Mouse (Mus musculus): ENCODE results near the gene Bri3. TPM values are rescaled to one million over a fixed set of nuclear protein-coding genes. Genes with fewer than 3 reads are reported as not detected.

Bri3 gene
- polyA plus RNA-seq, 1 experiment from 2014 or later: 113 TPM

GRCm38 (mm10) chr5:144282470-144283260 lies 38.4 kb downstream of the Bri3 start:
- Histone ChIP-seq H3K9ac (no peak overlapping the region), H3K9me3 (no peaks in the 10 kb centered on the region), H3K36me3 (peaks cover 21% of the 10 kb centered on the region), H3K27ac (no peak overlapping the region), H3K4me1 (no peaks in the 10 kb centered on the region), H3K4me3 (no peak overlapping the region), H3K4me2 (no peak overlapping the region), H3K27me3 (no peaks in the 10 kb centered on the region)
- ATAC-seq (ENCODE audit: insufficient number of reproducible peaks, insufficient read depth, low FRiP score, low TSS enrichment, low read depth): no peak
- WGBS: 77% methylated on average over 11 of the region's 11 CpGs

- no peak for ATAC-seq (ENCODE audit: insufficient number of reproducible peaks, insufficient read depth, low FRiP score, low TSS enrichment, low read depth)
- 80% methylated on average over 8 of the region's 8 CpGs for WGBS
- H3K9ac ChIP-seq: no peak overlapping the region
These were observed 39.4 kb downstream of the Bri3 start for GRCm38 (mm10) chr5:144283551-144284031.

GRCm38 (mm10) chr5:144284599-144284998 lies 40.4 kb downstream of the Bri3 start:
- no peak for ATAC-seq (ENCODE audit: insufficient number of reproducible peaks, insufficient read depth, low FRiP score, low TSS enrichment, low read depth)
- 82% methylated on average over 5 of the region's 5 CpGs for WGBS
- H3K4me2 ChIP-seq: no peak overlapping the region
- H3K4me1 ChIP-seq: no peaks in the 10 kb centered on the region
- H3K9ac ChIP-seq: no peak overlapping the region
- peaks cover 6% of the 10 kb centered on the region for H3K36me3 ChIP-seq
- H3K27ac ChIP-seq: no peak overlapping the region
- no peaks in the 10 kb centered on the region for H3K27me3 ChIP-seq
- no peaks in the 10 kb centered on the region for H3K9me3 ChIP-seq
- H3K4me3 ChIP-seq: no peak overlapping the region

More at GRCm38 (mm10) chr5:144283551-144284031, 39.4 kb downstream of the Bri3 start:
- no peaks in the 10 kb centered on the region for H3K4me1 ChIP-seq
- H3K4me2 ChIP-seq: no peak overlapping the region
- peaks cover 12% of the 10 kb centered on the region for H3K36me3 ChIP-seq
- no peak overlapping the region for H3K4me3 ChIP-seq
- no peaks in the 10 kb centered on the region for H3K9me3 ChIP-seq
- H3K27me3 ChIP-seq: no peaks in the 10 kb centered on the region
- no peak overlapping the region for H3K27ac ChIP-seq

- Histone ChIP-seq H3K27ac (no peak overlapping the region), H3K4me1 (no peaks in the 10 kb centered on the region), H3K36me3 (0 out of 2 replicates have a peak, but pooled peaks cover 3% of the 10 kb centered on the region), H3K27me3 (no peaks in the 10 kb centered on the region), H3K9me3 (no peaks in the 10 kb centered on the region), H3K4me3 (no peak overlapping the region), H3K4me2 (no peak overlapping the region), H3K9ac (no peak overlapping the region)
- 72% methylated on average over 9 of the region's 9 CpGs for WGBS
- no peak for ATAC-seq (ENCODE audit: insufficient number of reproducible peaks, insufficient read depth, low FRiP score, low TSS enrichment, low read depth)
These were observed 42.5 kb downstream of the Bri3 start for GRCm38 (mm10) chr5:144286591-144287266.

GRCm38 (mm10) chr5:144287267-144287820 lies 43.1 kb downstream of the Bri3 start:
- Histone ChIP-seq H3K9ac (no peak overlapping the region), H3K4me3 (no peak overlapping the region), H3K4me2 (no peak overlapping the region), H3K36me3 (0 out of 2 replicates have a peak, but pooled peaks cover 3% of the 10 kb centered on the region), H3K27me3 (no peaks in the 10 kb centered on the region), H3K4me1 (no peaks in the 10 kb centered on the region), H3K9me3 (no peaks in the 10 kb centered on the region), H3K27ac (no peak overlapping the region)
- WGBS: 87% methylated on average over 3 of the region's 3 CpGs
- ATAC-seq (ENCODE audit: insufficient number of reproducible peaks, insufficient read depth, low FRiP score, low TSS enrichment, low read depth): no peak

- 84% methylated on average over 9 of the region's 9 CpGs for WGBS
- H3K4me2 ChIP-seq: no peak overlapping the region
- no peak for ATAC-seq (ENCODE audit: insufficient number of reproducible peaks, insufficient read depth, low FRiP score, low TSS enrichment, low read depth)
These were observed 44.2 kb downstream of the Bri3 start for GRCm38 (mm10) chr5:144288391-144288790.

GRCm38 (mm10) chr5:144289769-144290440 lies 45.7 kb downstream of the Bri3 start:
- H3K27ac ChIP-seq: no peak overlapping the region
- H3K4me1 ChIP-seq: 0 out of 2 replicates have a peak, but pooled peaks cover 3% of the 10 kb centered on the region
- H3K27me3 ChIP-seq: no peaks in the 10 kb centered on the region
- H3K4me3 ChIP-seq: no peak overlapping the region
- no peaks in the 10 kb centered on the region for H3K9me3 ChIP-seq
- no peak for ATAC-seq (ENCODE audit: insufficient number of reproducible peaks, insufficient read depth, low FRiP score, low TSS enrichment, low read depth)
- H3K36me3 ChIP-seq: 0 out of 2 replicates have a peak, but pooled peaks cover 3% of the 10 kb centered on the region
- H3K9ac ChIP-seq: no peak overlapping the region
- 89% methylated on average over 4 of the region's 4 CpGs for WGBS
- no peak overlapping the region for H3K4me2 ChIP-seq

More at GRCm38 (mm10) chr5:144288391-144288790, 44.2 kb downstream of the Bri3 start:
- H3K36me3 ChIP-seq: 0 out of 2 replicates have a peak, but pooled peaks cover 3% of the 10 kb centered on the region
- no peaks in the 10 kb centered on the region for H3K27me3 ChIP-seq
- no peak overlapping the region for H3K4me3 ChIP-seq
- H3K27ac ChIP-seq: no peak overlapping the region
- no peak overlapping the region for H3K9ac ChIP-seq
- H3K4me1 ChIP-seq: no peaks in the 10 kb centered on the region
- H3K9me3 ChIP-seq: no peaks in the 10 kb centered on the region

- Histone ChIP-seq H3K4me1 (0 out of 2 replicates have a peak, but pooled peaks cover 4% of the 10 kb centered on the region), H3K27ac (no peak overlapping the region), H3K36me3 (no peaks in the 10 kb centered on the region), H3K4me3 (no peak overlapping the region), H3K9ac (no peak overlapping the region), H3K9me3 (no peaks in the 10 kb centered on the region), H3K27me3 (no peaks in the 10 kb centered on the region), H3K4me2 (no peak overlapping the region)
- no peak for ATAC-seq (ENCODE audit: insufficient number of reproducible peaks, insufficient read depth, low FRiP score, low TSS enrichment, low read depth)
- WGBS: 77% methylated on average over 7 of the region's 7 CpGs
These were observed 50.7 kb downstream of the Bri3 start for GRCm38 (mm10) chr5:144294908-144295307.

- no peaks in the 10 kb centered on the region for H3K9me3 ChIP-seq
- no peak overlapping the region for H3K27ac ChIP-seq
- H3K4me2 ChIP-seq: no peak overlapping the region
- H3K4me3 ChIP-seq: no peak overlapping the region
- 0 out of 2 replicates have a peak, but pooled peaks cover 4% of the 10 kb centered on the region for H3K4me1 ChIP-seq
- no peaks in the 10 kb centered on the region for H3K27me3 ChIP-seq
- no peak overlapping the region for H3K9ac ChIP-seq
- H3K36me3 ChIP-seq: no peaks in the 10 kb centered on the region
- 74% methylated on average over 1 of the region's 1 CpGs for WGBS
- no peak for ATAC-seq (ENCODE audit: insufficient number of reproducible peaks, insufficient read depth, low FRiP score, low TSS enrichment, low read depth)
These were observed 51.1 kb downstream of the Bri3 start for GRCm38 (mm10) chr5:144295357-144295756.

- Histone ChIP-seq H3K4me3 (no peak overlapping the region), H3K4me1 (0 out of 2 replicates have a peak, but pooled peaks cover 4% of the 10 kb centered on the region), H3K27ac (no peak overlapping the region), H3K36me3 (no peaks in the 10 kb centered on the region), H3K9me3 (no peaks in the 10 kb centered on the region), H3K4me2 (no peak overlapping the region), H3K9ac (no peak overlapping the region), H3K27me3 (no peaks in the 10 kb centered on the region)
- ATAC-seq (ENCODE audit: insufficient number of reproducible peaks, insufficient read depth, low FRiP score, low TSS enrichment, low read depth): no peak
- WGBS: 81% methylated on average over 7 of the region's 7 CpGs
These were observed 51.9 kb downstream of the Bri3 start for GRCm38 (mm10) chr5:144296090-144296604.

GRCm38 (mm10) chr5:144303071-144303470 lies 58.8 kb downstream of the Bri3 start:
- Histone ChIP-seq H3K4me2 (no peak overlapping the region), H3K27ac (no peak overlapping the region), H3K36me3 (no peaks in the 10 kb centered on the region), H3K4me3 (no peak overlapping the region), H3K9me3 (no peaks in the 10 kb centered on the region), H3K9ac (no peak overlapping the region), H3K27me3 (no peaks in the 10 kb centered on the region), H3K4me1 (0 out of 2 replicates have a peak, but pooled peaks cover 5% of the 10 kb centered on the region)
- WGBS: 83% methylated on average over 2 of the region's 2 CpGs
- ATAC-seq (ENCODE audit: insufficient number of reproducible peaks, insufficient read depth, low FRiP score, low TSS enrichment, low read depth): no peak

Data from embryonic facial prominence, embryonic 13.5 days (tissue).